Mouse (Mus musculus) embryonic stem cell, embryonic (primary cell): ENCODE results near the gene Palld.

Experiments used
- CTCF ChIA-PET, 4 experiments: fragments of 300-600 bp in 2 of 4; fragments of 350-600 bp in 2 of 4; sonication (Branson Sonifier 250); formaldehyde crosslinking; loops; one replicate each; lab custom pipeline; 2022; ENCODE audit warnings: inconsistent platforms in 2 of 4; lab: Charles Lee
- POLR2A ChIA-PET, 4 experiments: fragments of 300-600 bp in 2 of 4; fragments of 350-600 bp in 2 of 4; sonication (Branson Sonifier 250); formaldehyde crosslinking; loops; one replicate each; lab custom pipeline; 2022; ENCODE audit warnings: antibody characterized with exemption in 4 of 4, inconsistent platforms in 1 of 4; lab: Charles Lee

Palld gene

DNA sequence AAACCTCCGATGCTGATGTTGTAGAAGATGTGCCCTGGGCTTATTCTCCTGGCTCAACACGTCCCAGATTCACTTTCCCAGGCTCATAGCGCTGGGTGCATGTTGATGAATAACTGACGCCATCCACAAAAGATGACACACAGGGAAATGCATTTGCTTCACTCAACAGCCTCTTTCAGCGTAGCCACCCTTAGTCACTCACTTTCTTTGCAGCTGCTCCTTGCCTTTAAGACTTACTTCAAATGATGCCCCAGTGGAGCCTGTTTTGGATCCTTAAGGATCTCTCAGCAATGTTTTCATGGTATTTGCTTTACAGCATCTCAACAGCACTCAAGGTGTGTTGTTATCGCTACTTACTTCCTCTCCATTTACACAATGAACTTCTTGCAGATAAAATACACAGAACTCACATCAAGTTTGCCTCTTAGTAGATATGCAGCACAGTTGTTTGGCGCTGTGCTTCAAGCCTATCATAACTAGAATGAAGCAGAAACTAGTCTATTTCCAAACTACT, 105.9 kb downstream of the Palld start:
- ChIA-PET POLR2A (interaction anchor here in 1 of 4 experiments (0.6 kb wide), 1 partner anchor 16 kb away, joined by 3 read pairs; no protein-coding TSS in a partner anchor), CTCF (no interaction called here)

DNA sequence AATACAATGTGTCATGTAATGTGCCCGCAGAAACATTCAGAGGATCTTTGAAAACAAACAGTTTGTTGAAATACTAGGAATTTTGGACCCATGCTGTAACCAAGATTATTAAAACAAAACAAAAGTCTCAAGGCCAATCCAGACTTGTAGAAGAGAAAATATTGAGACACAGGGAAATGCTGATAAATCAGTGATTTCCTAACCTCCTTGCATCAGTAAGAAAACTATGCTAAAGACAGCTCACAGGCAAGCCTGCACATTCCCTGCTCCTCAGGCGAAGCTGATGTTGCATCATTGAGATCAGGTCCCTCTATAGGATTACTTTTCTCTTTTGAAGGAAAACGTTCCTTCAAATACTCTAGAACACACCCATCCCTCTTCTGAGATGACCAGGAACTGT, 112.5 kb downstream of the Palld start:
- POLR2A ChIA-PET: interaction anchor here in 1 of 4 experiments (0.7 kb wide), 1 partner anchor 83 kb away, joined by 6 read pairs; no protein-coding TSS in a partner anchor
- CTCF ChIA-PET: interaction anchor here in 1 of 4 experiments (0.5 kb wide), 1 partner anchor 979 kb away, joined by 3 read pairs; no protein-coding TSS in a partner anchor

DNA sequence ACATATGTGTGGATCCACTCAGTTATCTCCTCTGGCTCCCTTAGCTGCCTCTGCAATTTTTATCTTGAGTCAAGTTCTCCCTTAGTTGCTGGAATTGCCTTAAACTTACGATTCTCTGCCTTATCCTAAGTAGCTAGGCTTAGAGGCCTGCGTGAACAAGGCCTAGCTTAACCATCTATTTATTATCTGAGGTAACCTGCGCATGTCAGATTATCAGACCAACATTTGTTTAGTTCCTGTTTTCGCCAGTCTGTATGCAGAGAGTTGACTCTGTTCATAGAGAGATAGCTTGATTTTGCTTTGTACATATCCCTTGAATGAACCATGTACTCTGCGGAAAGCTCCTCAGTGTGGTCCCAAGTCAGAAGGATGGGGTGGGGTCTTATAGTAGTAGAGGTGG, 113.2 kb downstream of the Palld start:
- POLR2A ChIA-PET: no interaction called here
- CTCF ChIA-PET: no interaction called here

DNA sequence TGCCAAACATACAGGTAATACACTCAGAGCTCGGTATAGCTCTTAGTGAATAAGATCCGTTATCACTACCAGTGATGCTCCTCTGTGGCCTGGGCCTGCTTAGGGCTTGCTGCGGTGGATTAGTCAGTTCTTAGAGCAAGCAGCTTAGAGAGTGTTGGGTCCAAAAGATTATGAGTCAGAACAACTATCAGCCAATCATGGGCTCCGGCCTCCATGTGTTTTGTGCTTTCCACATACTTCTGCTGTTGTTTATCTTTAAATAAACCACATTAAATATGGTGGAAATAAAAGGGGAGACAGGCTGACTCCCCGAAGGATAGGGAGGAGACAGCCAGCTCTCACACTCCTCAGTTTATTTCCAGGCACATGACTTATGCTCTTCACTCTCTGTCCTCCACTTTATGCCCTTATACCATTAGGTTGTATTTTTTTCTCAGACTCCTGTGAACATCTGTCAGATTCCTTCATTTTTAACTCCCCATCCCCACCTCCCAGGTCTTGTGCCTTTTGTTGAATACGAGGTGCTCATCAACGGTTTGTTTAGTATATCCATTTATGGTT, 119.5 kb downstream of the Palld start:
- ChIA-PET CTCF (no interaction called here), POLR2A (no interaction called here)

DNA sequence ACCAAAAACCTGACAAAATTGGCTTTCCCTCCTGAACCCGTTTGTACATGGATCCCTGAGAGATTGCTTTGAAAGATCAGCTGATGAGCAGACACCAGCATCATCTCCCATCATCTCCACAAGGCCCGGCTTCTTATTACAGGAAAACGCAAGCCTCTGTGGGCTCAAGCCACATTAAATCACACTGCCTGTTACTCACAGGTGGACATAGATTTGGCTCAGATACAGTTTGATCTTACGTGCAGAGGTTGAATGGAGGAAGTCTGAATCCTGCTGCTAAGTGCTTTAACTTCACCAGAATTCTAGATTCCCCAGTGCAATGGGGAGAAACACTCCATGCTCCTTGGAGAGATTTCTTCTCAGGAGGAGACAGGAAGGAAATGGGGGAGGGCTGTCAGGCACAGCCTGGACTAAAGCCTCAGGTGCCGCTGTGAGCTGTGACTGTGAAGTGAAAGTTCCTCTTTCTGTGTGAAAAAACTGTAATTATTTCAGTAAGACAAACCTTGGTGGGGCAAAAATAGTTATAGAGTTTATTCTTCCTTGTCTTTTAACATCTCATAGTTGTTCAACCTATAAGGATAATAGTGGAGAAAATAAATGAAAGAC, 121.7 kb downstream of the Palld start:
- POLR2A ChIA-PET: interaction anchor here in 1 of 4 experiments (0.6 kb wide), 1 partner anchor 15 kb away, joined by 3 read pairs; no protein-coding TSS in a partner anchor

DNA sequence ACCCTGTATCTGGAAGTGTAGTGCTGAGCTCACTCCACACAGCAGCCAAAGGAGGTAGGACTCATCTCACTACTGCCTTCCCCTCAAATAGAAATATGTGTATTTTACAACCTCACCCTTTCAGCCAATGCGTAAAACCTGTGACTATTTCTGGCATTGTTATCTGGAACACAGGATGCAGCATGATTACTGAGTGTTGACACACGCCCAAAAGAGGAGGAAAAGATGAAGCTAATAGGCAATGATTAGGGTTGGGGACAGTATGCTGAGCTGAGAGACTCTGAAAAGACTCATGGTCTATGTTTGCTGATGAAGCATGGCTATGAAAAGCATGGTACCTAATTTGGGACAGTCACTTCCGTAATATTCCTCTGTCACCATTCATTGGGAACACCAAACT, 124.3 kb downstream of the Palld start:
- ChIA-PET POLR2A (no interaction called here), CTCF (interaction anchor here in 1 of 4 experiments (0.7 kb wide), 1 partner anchor 24 kb away, joined by 5 read pairs; no protein-coding TSS in a partner anchor)

More for the DNA sequence above, 121.7 kb downstream of the Palld start:
- CTCF ChIA-PET: interaction anchor here in 1 of 4 experiments (0.9 kb wide), 1 partner anchor 95 kb away, joined by 3 read pairs; no protein-coding TSS in a partner anchor

DNA sequence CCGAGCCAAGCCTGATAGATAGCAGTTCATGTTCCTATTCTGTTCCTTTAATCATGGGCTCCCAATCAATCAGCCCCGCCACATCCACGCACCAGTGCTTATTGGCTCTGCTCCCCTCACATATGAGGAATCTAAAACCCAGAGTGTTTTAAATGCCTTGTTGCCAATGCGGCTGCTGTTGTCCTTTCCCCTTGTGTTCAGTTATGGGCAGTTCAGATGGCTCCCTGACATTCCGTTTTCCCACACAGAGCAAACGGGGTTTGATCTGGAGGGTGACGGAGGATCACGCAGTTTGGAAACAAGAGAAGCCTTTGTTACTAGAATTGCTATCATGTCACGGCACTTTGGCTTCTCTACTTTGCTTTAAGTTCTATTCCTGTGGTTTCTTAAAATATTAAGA, 125.9 kb downstream of the Palld start:
- POLR2A ChIA-PET: interaction anchor here in 1 of 4 experiments (0.6 kb wide), 1 partner anchor 374 kb away, joined by 3 read pairs; no protein-coding TSS in a partner anchor
- CTCF ChIA-PET: no interaction called here

DNA sequence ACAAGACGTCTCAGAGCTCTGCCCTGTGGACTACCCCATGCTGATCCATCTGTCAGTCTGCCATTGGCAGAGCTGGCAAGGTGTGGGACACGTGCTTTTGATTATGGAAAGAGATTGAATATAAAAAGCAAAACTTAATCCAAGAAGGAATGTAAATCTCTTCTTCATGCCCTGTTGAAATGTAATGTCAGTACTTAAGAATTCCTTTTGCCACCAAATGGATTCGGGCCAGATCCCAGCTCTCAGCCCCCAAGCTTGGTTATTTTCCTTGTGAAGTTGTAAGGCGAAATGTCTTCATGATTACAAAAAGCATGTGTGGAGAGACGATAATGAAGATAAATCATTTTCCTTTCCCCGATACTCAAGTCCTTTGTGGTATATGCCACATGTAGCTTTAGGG, 126.6 kb downstream of the Palld start:
- ChIA-PET CTCF (no interaction called here), POLR2A (interaction anchor here in 1 of 4 experiments (0.6 kb wide), 1 partner anchor 375 kb away, joined by 3 read pairs; no protein-coding TSS in a partner anchor)

DNA sequence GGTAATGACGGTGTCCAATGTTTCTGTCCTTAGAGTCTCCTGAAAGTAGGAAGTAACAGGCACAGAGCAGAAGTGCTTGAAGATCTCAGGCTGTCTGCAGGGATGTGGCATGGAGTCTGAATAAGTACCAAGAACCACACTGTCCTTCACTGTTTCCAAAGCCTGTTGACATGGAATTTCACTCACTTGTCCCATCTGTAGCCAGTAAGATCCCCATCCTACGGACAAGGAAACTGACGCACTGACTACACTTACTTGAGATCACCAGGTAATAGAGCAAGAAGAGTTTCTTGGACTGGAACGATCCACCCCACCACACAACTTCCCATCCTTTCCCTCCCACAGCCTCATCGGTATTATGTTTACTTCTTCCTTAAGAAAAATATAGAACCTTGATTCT, 128.3 kb downstream of the Palld start:
- ChIA-PET POLR2A (no interaction called here), CTCF (no interaction called here)

DNA sequence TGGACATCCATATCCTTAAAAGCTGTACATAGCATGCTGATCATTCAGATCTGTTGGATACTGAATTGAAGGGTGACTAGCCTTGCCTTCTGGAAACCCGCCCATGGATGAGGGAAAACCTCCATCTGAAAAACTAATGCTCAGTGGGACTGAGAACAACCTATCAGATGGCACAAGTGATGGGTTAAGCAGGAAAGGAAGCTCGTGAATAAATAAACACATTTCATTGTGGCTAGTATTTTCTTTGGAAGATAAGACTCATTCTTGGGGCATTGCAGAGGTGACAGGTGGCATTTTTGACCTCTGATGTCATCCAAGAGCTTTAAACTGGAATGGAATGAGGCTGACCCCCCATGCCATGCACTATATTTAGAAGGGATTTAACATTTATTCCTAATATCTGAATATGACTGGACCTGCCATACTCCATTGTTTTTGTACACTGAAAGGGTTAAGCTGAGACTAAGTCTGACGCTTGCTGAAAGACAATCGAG, 128.8 kb downstream of the Palld start:
- POLR2A ChIA-PET: no interaction called here
- CTCF ChIA-PET: no interaction called here

DNA sequence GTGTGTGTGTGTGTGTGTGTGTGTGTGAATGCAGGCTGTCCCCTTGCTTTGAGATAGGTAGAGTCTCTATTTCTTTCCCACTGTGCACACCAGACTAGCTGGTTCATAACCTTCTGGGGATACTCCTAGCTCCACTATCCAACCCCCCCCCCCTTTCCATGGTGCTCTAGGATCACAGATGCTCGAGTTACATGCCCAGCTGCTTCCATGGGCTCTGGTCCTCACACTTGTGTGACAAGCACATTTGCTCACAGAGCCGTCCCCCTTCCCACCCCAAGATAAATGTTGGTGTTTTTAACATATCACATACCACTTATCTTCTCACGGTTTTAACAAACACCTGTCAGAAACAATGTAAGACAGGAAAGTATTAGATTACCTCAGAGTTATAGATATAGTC, 131.2 kb downstream of the Palld start:
- ChIA-PET POLR2A (no interaction called here), CTCF (interaction anchor here in 1 of 4 experiments (0.7 kb wide), 1 partner anchor 687 kb away, joined by 3 read pairs; no protein-coding TSS in a partner anchor)

DNA sequence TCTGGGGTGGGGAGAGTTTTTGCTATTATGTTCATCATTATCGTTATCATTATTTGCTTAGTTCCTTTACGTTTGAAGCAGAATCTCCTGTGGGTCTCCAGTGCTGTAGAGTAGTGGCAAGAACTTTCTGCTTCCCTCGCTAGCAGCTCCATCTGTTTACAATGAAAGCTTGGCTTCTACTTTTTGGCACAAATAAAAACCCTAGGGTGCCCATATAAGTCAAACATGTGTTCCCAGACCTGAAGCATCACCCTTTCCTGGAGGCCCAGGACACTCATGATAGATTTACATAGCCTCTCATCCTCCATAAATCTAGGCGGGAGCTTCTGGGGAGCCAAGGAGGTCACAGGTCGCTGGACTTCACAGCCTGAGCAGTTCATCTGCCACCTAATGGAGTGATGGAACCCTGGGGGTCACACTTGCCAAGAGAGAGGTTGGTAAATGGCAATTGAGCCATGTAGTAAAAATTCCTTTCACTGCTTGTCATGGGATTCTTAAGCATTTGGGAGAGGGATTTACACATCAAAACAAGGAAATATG, 133.1 kb downstream of the Palld start:
- CTCF ChIA-PET: no interaction called here
- POLR2A ChIA-PET: no interaction called here

DNA sequence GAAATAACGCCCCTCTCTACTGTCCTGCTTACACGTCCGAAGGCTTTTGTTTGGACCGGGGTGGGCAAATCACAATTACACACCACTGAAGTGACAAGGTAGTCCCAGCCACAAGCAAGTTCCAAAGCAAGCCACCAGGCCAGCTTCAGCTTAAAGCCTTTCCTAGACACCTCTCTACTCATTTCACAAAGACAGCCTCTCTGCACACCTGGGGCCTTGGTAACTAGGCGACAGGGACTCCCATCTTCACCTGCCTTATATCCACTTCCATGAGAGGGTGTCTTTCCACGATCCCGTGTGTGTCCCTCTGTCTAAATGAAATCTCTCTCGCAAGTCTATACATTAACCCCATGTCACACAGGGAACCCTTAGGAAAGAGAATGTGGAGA, 142.3 kb downstream of the Palld start:
- POLR2A ChIA-PET: interaction anchor here in 3 of 4 experiments (0.6 to 1.1 kb wide), 3 partner anchors 34 to 45 kb away, joined by 3 to 5 read pairs (median 4); no protein-coding TSS in a partner anchor
- CTCF ChIA-PET: interaction anchor here in 2 of 4 experiments (0.6 to 2.7 kb wide), 2 partner anchors 60 to 168 kb away, joined by 7 to 8 read pairs; no protein-coding TSS in a partner anchor

DNA sequence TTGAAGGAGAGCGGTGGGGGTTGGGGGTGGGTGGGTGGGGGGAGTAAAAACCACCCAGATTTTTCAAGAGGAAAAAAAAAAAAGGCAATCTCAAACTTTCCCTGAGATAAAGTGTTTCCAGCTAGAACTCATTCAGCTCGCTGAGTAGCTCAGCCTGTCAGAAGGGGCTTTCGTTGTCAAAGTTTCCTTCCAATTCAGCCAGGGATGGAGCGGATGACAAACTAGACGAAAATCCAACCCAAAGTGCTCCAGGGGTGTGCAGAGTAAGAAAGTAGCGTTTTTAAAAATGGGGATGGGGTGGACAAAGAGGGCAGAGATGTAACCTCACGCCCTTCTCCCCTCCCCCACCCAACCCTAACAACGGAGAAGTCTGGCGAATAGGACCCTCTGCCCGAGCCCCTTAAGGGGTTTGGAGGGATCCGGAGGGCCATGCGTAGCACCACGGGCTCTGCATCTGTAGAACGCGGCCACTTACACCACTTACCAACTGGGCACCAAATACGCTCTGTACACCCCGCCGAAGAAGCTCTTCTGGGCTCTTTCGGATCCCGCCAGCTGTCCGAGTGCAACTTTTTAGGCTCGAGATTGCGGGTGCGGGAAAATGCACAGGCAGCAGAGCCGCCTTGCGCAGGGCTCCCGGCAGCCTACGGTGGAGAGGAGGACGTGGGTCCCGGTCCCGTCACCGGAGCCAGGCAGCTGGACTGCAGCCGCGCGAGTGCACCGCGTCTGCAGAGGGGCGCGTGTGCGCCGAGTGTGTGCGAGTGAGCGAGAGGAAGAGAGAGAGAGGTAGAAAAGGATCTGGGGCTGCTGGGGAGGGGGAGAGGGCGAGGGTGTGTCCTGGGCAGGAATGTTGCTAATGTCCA, 142.9 kb downstream of the Palld start:
- CTCF ChIA-PET: interaction anchor here in 2 of 4 experiments (0.6 to 2.7 kb wide), 3 partner anchors 26 to 115 kb away, joined by 3 to 9 read pairs (median 7); no protein-coding TSS in a partner anchor
- POLR2A ChIA-PET: interaction anchor here in 3 of 4 experiments (0.6 to 1.1 kb wide), 3 partner anchors 34 to 213 kb away, joined by 3 to 5 read pairs (median 4); no protein-coding TSS in a partner anchor

DNA sequence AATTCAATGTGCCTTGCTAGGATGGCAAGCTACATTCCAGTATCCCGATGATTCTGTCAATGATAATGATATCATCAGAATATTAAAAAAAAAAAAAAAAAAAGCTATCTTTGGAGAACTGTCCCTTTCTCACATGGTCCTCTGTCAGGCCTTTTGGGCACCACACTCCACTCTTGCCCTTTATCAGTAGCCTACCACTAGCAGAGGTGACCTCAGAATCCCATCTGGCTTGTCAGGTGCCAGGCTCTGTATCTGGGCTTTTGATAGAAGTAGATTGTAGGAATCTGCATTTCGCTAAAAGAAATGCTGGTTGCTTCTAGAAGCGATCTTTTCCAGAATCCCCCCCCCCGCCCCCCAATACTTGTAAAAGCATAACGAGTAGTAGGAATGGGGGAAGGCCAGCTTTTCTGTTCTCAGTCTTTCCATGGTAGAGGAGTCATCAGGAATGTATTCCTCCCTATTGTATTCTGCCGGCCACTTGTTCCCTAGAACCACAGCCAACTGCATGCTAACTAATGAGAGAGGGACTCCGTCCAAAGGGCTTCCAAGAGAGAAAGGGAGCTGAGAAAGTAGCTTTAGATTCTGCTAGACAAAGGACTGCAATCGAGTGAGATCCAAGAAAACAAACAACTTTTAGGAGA, 143.7 kb downstream of the Palld start:
- ChIA-PET CTCF (interaction anchor here in 2 of 4 experiments (0.6 to 2.7 kb wide), 3 partner anchors 59 to 232 kb away, joined by 3 to 7 read pairs (median 4); no protein-coding TSS in a partner anchor), POLR2A (interaction anchor here in 3 of 4 experiments (0.5 to 1.1 kb wide), 3 partner anchors 44 to 279 kb away, joined by 3 to 5 read pairs (median 4); no protein-coding TSS in a partner anchor)

DNA sequence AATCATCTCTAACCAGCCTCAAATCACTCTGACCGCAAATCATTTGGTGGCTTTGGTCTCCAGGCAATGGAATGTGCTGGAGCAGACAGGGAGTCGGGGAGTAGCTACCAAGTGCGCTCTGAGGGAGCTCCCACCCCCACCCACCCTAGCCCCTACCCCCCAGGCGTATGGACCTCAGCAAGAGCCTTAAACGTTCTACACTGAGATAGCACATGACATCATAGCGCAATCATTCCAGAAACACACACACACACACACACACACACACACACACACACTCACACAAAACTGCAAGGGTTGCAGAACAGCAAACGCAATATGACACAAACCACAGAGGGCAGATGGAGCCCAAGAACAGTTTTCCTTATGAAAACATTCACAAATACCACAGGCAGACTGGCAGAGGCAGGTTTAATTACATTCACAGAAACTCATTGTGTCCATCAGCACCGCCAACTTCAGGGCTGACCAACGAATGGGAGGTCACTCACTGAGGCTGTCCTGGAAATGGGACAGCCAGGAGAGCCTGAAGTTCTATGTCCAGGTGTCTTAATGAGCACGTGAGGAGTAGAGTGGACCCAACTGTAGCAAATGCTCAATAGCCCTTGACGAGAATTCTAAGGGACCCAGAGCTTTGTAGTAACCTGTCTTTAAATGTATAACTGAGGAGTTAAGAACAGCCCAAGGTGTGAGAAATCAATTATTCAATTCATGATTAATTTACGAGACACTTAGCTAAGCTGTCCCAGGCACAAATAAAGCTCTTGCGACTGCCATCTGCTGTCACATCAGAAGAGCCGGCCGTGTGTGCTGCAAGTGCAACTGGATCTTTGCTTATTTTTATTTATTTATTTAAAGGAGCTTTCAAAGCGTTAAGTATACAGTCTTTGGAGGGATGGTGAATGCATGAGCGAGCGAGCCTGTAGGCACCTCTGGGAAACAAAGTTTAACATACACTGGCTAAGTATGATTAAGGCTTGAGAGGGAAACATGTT, 145.2 kb downstream of the Palld start:
- ChIA-PET POLR2A (interaction anchor here in 1 of 4 experiments (0.7 kb wide), 1 partner anchor 12 kb away, joined by 3 read pairs; no protein-coding TSS in a partner anchor), CTCF (interaction anchor here in 2 of 4 experiments (0.6 to 2.7 kb wide), 2 partner anchors 57 to 217 kb away, joined by 3 to 7 read pairs; no protein-coding TSS in a partner anchor)
